Mouse (Mus musculus) limb, embryonic 11.5 days (tissue): Measurements from ENCODE around the gene Depdc5. TPM values are rescaled to one million over a fixed set of nuclear protein-coding genes. Genes with fewer than 3 reads are reported as not detected.

Source experiments
- ATAC-seq: fragments of 200-750 bp; cut with Nextera tagmentation; 2 replicates; pipeline ENCODE4 v1.8.0; 2017; ENCODE audit warnings: low read depth; ENCODE audit not compliant: insufficient number of reproducible peaks, low FRiP score, low TSS enrichment
- DNase-seq: peaks from one replicate; pipeline ENCODE4 v3.0.0-alpha.2; 2015; ENCODE audit warnings: low spot score
- H3K27ac ChIP-seq: fragments of 300-500 bp; sonication (generic); replicated peaks from 2 replicates; pipeline ENCODE4 v1.5.1; 2014; ENCODE audit warnings: low read depth, mild to moderate bottlenecking, low read length
- H3K27me3 ChIP-seq: fragments of 300-500 bp; sonication (generic); 2 replicates; pipeline ENCODE4 v1.6.1; 2014; ENCODE audit warnings: mild to moderate bottlenecking, low read length, mixed read lengths; ENCODE audit not compliant: control insufficient read depth, insufficient read depth
- H3K36me3 ChIP-seq: fragments of 300-500 bp; sonication (generic); 2 replicates; pipeline ENCODE4 v1.6.1; 2014; ENCODE audit warnings: mild to moderate bottlenecking, low read length, moderate library complexity, mixed read lengths; ENCODE audit not compliant: control insufficient read depth, insufficient read depth
- H3K4me1 ChIP-seq: fragments of 300-500 bp; sonication (generic); 2 replicates; pipeline ENCODE4 v1.6.1; 2014; ENCODE audit warnings: low read length, mixed read lengths; ENCODE audit not compliant: control insufficient read depth, insufficient read depth
- H3K4me2 ChIP-seq: fragments of 300-500 bp; sonication (generic); 2 replicates; pipeline ENCODE4 v1.6.1; 2014; ENCODE audit warnings: low read depth, mild to moderate bottlenecking, moderate library complexity; ENCODE audit not compliant: severe bottlenecking
- H3K4me3 ChIP-seq: fragments of 300-500 bp; sonication (generic); 2 replicates; pipeline ENCODE4 v1.5.1; 2014; ENCODE audit warnings: low read depth, low read length
- H3K9ac ChIP-seq: fragments of 300-500 bp; sonication (generic); 2 replicates; pipeline ENCODE4 v1.6.1; 2014; ENCODE audit warnings: mild to moderate bottlenecking, low read length
- H3K9me3 ChIP-seq: fragments of 300-500 bp; sonication (generic); 2 replicates; pipeline ENCODE4 v1.6.1; 2016; ENCODE audit warnings: low read length; ENCODE audit not compliant: control insufficient read depth
- WGBS: fragments of 180-500 bp; shearing (Covaris S2); extraction: QIAGEN DNeasy Blood & Tissue Kit; methylation state at CpG from one replicate; pipeline ENCODE4 v1.1.7; 2014; 5-methylcytosine and 5-hydroxymethylcytosine counted together
- polyA plus RNA-seq: library from polyadenylated mRNA; unstranded; fragments of >200 nt; fragmentation: Nextera tagmentation; extraction: Ambion mirVana; gene quantifications from 2 replicates; pipeline ENCODE4 v1.2.1, GENCODE M21; 2014

Gene Depdc5
- polyA plus RNA-seq, 1 experiment from 2014 or later, result 30.4 TPM

DNA sequence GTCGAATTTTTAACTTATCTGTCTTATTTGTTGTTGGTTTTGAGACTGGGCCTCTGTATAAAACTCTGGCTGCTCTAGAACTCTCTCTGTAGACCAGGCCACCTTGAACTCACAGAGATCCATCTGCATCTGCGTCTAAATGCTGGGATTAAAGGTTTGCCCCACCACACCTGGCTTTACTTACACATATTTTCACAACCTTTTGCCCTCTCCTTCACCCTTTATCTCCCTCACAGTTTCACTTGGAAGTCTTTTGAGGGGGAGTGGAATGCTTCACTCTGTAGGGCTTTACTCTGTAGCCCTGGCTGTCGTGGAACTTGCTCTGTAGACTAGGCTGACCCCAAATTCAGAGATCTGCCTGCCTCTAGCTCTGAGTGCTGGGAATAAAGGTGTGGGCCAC, 98.1 kb downstream of the Depdc5 start:
- Histone ChIP-seq H3K27me3 (no peaks in the 10 kb centered on the region), H3K9me3 (no peaks in the 10 kb centered on the region), H3K9ac (no peak overlapping the region), H3K27ac (no peak overlapping the region), H3K4me2 (no peak overlapping the region), H3K4me3 (no peak overlapping the region), H3K4me1 (no peaks in the 10 kb centered on the region), H3K36me3 (peaks cover 16% of the 10 kb centered on the region; the same call in 1 of the 2 replicates)
- no peak for DNase-seq
- ATAC-seq, result no peak
- WGBS, result 63% methylated on average over 3 of the region's 3 CpGs

DNA sequence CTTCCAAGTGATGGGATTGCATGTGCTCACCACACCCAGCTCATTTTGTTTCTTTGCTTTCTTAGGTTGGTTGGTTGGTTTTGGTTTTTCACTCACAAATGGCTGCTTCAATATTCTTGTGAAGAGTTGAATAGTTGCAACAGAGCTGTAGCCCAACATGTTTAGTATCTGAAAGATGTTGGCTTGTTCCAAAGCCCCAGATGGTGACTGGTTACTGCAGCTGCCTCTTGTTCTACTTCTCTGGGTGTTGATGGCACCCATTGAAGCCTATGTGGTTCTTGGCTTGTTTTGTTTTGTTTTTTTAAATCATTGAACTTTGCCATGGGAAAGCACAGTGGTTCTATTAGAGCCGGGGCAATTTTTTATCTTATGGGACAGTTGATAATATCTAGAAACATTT, 99.1 kb downstream of the Depdc5 start:
- ATAC-seq, result no peak
- Histone ChIP-seq H3K4me3 (no peak overlapping the region), H3K9me3 (no peaks in the 10 kb centered on the region), H3K9ac (no peak overlapping the region), H3K4me2 (no peak overlapping the region), H3K27me3 (no peaks in the 10 kb centered on the region), H3K4me1 (no peaks in the 10 kb centered on the region), H3K27ac (no peak overlapping the region), H3K36me3 (peaks cover 16% of the 10 kb centered on the region; the same call in 1 of the 2 replicates)
- no peak for DNase-seq
- WGBS, result 98% methylated on average over 1 of the region's 1 CpGs

DNA sequence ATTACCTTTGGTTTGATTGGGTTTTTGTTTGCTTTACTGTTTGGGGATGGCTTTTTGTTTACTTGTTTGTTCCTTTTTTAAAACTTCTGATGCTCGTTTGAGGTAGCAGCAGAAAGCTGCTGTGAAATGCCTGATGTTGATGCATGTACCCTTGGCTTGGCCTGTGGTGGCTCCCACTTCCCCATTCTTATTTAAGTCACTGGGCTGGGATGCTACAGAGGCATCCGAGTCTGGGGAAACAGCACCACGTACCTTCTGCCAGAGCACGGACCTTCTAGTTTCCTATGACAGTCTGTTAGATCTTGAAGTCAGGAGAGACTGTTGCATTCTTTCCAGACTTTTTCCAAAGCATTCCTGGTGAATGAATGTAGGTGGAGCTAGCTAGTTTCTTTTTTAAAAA, 113.0 kb downstream of the Depdc5 start:
- Histone ChIP-seq H3K27me3 (no peaks in the 10 kb centered on the region), H3K4me2 (no peak overlapping the region), H3K9me3 (no peaks in the 10 kb centered on the region), H3K9ac (no peak overlapping the region), H3K4me3 (no peak overlapping the region), H3K4me1 (no peaks in the 10 kb centered on the region), H3K27ac (no peak overlapping the region), H3K36me3 (peaks cover 4% of the 10 kb centered on the region; the same call in 1 of the 2 replicates)
- no peak for DNase-seq
- 83% methylated on average over 4 of the region's 4 CpGs for WGBS
- ATAC-seq, result no peak

DNA sequence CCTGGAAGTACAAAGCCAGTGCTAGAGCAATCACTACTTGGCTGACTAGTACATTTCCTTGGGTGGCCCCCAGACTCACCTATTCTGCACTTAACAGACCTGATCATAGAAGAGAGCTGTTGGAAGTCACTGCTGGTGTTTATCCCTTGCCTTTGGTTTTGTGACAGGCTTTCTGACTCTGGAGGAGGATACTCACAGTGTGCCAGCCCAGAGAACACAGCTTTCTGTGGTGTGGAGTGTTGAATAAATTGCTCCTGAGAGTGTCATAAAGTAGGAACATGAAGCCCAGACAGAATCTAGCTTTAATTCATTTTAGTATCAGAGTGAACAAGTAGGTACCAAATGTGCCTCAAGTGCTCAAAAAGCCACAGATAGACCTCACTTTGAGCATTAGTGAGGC, 113.7 kb downstream of the Depdc5 start:
- Histone ChIP-seq H3K4me2 (no peak overlapping the region), H3K36me3 (peaks cover 4% of the 10 kb centered on the region; the same call in 1 of the 2 replicates)
- no peak for ATAC-seq

DNA sequence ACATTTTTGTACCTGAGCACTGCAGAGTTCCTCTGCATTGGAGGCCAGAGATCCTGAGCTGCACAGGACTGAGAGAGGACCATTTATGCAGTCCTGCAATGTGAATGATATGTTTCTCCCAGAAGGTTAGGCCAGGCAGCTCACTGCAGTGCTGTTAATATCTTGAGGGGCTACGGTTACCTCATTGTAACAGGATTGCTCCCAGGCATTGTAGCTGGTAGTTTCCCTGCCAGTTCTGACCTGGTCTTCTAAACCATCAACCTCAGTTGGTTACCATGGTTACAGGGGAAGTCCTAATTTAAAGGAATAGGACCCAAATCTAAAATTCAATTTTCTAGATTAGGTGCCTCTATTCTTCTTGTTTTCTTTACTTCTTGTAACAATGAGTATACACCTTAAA, 121.9 kb downstream of the Depdc5 start:
- Histone ChIP-seq H3K36me3 (peaks cover 9% of the 10 kb centered on the region), H3K9me3 (no peaks in the 10 kb centered on the region), H3K27ac (no peak overlapping the region)

More for the DNA sequence above, 113.7 kb downstream of the Depdc5 start:
- H3K4me1 ChIP-seq, result no peaks in the 10 kb centered on the region
- H3K27ac ChIP-seq, result no peak overlapping the region
- no peaks in the 10 kb centered on the region for H3K27me3 ChIP-seq
- no peak overlapping the region for H3K9ac ChIP-seq
- no peaks in the 10 kb centered on the region for H3K9me3 ChIP-seq
- DNase-seq, result no peak
- no peak overlapping the region for H3K4me3 ChIP-seq

DNA sequence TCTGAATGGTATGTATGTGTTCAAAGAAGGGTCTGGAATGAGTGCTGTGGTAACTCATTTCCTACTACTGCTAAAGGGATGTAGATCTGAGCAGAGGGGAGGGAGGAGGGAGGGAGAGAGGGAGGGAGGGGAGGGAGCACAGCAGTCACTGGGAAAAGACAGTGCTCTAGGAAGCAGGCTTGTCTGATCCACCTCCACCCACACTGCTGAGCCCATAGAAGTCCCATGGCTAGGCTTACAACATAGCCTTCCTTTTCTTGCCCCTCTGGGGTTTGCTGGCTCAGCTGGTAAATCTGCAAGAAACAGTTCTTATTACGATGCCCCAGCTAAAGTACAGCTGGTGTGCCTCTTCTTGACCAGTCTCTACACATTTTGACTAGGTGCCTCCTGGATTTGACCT, 124.4 kb downstream of the Depdc5 start:
- no peak overlapping the region for H3K4me2 ChIP-seq
- H3K4me3 ChIP-seq, result no peak overlapping the region
- DNase-seq (no peak), ATAC-seq (no peak)
- no peak overlapping the region for H3K9ac ChIP-seq
- no peaks in the 10 kb centered on the region for H3K4me1 ChIP-seq
- WGBS, result 90% methylated on average over 1 of the region's 1 CpGs
- no peaks in the 10 kb centered on the region for H3K9me3 ChIP-seq
- H3K27me3 ChIP-seq, result no peaks in the 10 kb centered on the region
- peaks cover 7% of the 10 kb centered on the region; the same call in 1 of the 2 replicates for H3K36me3 ChIP-seq
- no peak overlapping the region for H3K27ac ChIP-seq

More for the DNA sequence above, 121.9 kb downstream of the Depdc5 start:
- 70% methylated on average over 1 of the region's 1 CpGs for WGBS
- Histone ChIP-seq H3K9ac (no peak overlapping the region), H3K4me2 (no peak overlapping the region), H3K4me3 (no peak overlapping the region), H3K4me1 (no peaks in the 10 kb centered on the region), H3K27me3 (no peaks in the 10 kb centered on the region)
- DNase-seq (no peak), ATAC-seq (no peak)

DNA sequence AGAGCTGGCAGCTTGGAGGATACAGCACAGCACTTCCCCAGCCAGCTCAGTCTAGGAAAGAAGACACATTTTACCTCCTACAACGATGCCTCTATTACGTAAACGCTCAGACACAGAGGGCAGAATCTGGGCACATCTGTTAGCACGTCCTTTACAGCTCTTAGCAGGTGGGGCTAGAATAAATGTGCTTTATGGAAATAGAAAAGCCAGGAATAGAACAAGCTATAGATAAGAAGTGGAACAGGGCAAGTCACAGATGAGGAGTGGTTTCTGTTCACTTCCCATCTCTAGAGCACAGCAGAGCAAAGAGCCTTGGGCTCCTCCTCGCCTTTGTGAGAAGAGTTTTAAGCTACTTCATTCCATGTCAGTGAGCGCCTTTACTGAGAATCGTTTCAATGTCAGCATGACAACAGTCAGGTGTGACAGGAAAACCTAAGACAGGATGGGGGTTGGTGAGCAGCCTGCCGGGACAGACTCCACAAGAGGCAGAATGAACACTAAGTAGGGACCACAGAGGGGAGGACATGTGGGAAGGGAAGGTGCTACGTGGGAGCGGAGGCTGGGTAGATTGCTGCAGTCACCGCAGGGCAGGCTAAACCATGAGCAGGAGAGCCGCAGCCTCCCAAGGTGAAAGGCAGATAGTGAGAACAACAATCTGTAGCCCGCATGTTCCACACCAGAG, 126.6 kb downstream of the Depdc5 start:
- no peak overlapping the region for H3K4me3 ChIP-seq
- H3K27ac ChIP-seq, result no peak overlapping the region
- H3K27me3 ChIP-seq, result no peaks in the 10 kb centered on the region
- H3K4me2 ChIP-seq, result no peak overlapping the region
- peaks cover 2% of the 10 kb centered on the region; the same call in 1 of the 2 replicates for H3K36me3 ChIP-seq
- 87% methylated on average over 13 of the region's 13 CpGs for WGBS
- no peaks in the 10 kb centered on the region for H3K9me3 ChIP-seq
- DNase-seq (no peak), ATAC-seq (no peak)
- H3K4me1 ChIP-seq, result no peaks in the 10 kb centered on the region
- H3K9ac ChIP-seq, result no peak overlapping the region

DNA sequence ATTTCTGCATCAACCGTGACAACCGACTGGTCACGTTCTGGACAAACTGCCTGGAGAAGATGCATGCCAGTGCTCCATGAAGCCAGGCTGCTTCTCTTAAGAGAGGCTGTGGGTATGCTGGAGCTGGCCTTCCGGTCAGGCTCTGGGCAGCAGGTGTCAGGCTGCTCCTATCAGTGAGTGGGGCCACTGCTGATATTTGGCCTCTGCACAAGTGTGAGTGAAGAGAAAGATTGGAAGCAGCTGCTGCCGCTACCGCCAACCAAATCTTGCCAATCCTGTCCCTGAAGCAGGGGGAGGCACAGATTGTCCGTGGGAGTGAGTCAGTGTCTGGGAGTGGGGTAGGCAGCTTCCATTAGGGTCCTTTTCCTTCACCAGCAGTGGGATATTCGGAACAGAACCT, 127.7 kb downstream of the Depdc5 start:
- WGBS, result 81% methylated on average over 8 of the region's 8 CpGs
- Histone ChIP-seq H3K27me3 (no peaks in the 10 kb centered on the region), H3K4me3 (no peak overlapping the region), H3K36me3 (peaks cover 2% of the 10 kb centered on the region; the same call in 1 of the 2 replicates), H3K27ac (no peak overlapping the region), H3K9me3 (no peaks in the 10 kb centered on the region), H3K9ac (no peak overlapping the region), H3K4me1 (no peaks in the 10 kb centered on the region), H3K4me2 (no peak overlapping the region)
- DNase-seq (no peak), ATAC-seq (no peak)

DNA sequence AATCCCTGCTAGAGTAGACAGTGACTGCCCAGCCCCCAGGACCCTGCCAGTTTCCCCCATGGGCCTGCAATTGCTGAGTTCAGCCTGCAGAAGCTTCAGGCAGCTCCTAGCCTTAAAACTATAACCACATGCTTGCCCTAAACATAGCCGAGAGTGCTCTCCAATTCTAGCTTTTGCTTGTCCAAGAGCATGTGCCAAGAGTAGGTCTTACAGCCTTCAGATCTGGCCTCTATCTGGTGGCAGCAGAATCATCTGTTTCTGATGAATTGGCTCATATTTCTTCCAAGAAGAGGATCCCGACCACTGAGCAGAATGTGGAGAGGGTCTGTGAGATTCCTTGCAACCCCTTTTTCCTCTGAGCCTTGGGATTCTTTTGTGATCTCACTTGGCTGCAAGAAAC, 131.0 kb downstream of the Depdc5 start:
- 41% methylated on average over 2 of the region's 2 CpGs for WGBS
- H3K9ac ChIP-seq, result no peak overlapping the region
- no peak overlapping the region for H3K27ac ChIP-seq
- no peaks in the 10 kb centered on the region for H3K4me1 ChIP-seq
- H3K4me2 ChIP-seq, result no peak overlapping the region
- H3K4me3 ChIP-seq, result no peak overlapping the region
- DNase-seq, result no peak
- H3K27me3 ChIP-seq, result no peaks in the 10 kb centered on the region
- no peak for ATAC-seq
- H3K9me3 ChIP-seq, result no peaks in the 10 kb centered on the region
- H3K36me3 ChIP-seq, result no peaks in the 10 kb centered on the region
